Mouse (Mus musculus) liver, adult 2 months (tissue): ENCODE results near the gene Irgm2. TPM values are rescaled to one million over a fixed set of nuclear protein-coding genes. Genes with fewer than 3 reads are reported as not detected.
A peak's percentile ranks its signal among the peaks of the same experiment; 100 is the strongest.
"Not testable (repeated sequence)": the region's sequence is repeated elsewhere in the genome, so short reads cannot be mapped to it uniquely, and the experiment has no call there.

Experiments used
- DNase-seq: peaks from one replicate; pipeline ENCODE4 v3.0.0-alpha.2; 2011; ENCODE audit warnings: low read depth, low spot score; ENCODE audit errors: extremely low read depth
- H3K27ac ChIP-seq: fragments of 200-500 bp; replicated peaks from 2 replicates; pipeline ENCODE4 v1.5.1; 2012; ENCODE audit warnings: low read depth, mild to moderate bottlenecking, control low read depth, inconsistent platforms, low read length; ENCODE audit not compliant: insufficient read depth
- H3K27me3 ChIP-seq: fragments of 200-500 bp; 2 replicates; pipeline ENCODE4 v1.6.1; 2012; ENCODE audit warnings: mild to moderate bottlenecking, moderate library complexity, low read length, inconsistent platforms; ENCODE audit not compliant: control insufficient read depth, insufficient read depth
- H3K36me3 ChIP-seq: fragments of 200-500 bp; 2 replicates; pipeline ENCODE4 v1.6.1; 2012; ENCODE audit warnings: low read length, inconsistent platforms; ENCODE audit not compliant: control insufficient read depth, insufficient read depth
- H3K4me1 ChIP-seq: fragments of 200-500 bp; 2 replicates; pipeline ENCODE4 v1.6.1; 2011; ENCODE audit warnings: low read length; ENCODE audit not compliant: control insufficient read depth, insufficient read depth
- H3K4me3 ChIP-seq: fragments of 200-500 bp; 2 replicates; pipeline ENCODE4 v1.5.1; 2011; ENCODE audit warnings: low read depth, mild to moderate bottlenecking, control low read depth, low read length, moderate library complexity; ENCODE audit not compliant: insufficient read depth
- H3K79me2 ChIP-seq: fragments of 200-500 bp; 2 replicates; pipeline ENCODE4 v1.6.1; 2012; ENCODE audit warnings: inconsistent platforms, mild to moderate bottlenecking, low read length, moderate library complexity; ENCODE audit not compliant: control insufficient read depth, insufficient read depth
- H3K9ac ChIP-seq: fragments of 200-500 bp; 2 replicates; pipeline ENCODE4 v1.6.1; 2012; ENCODE audit warnings: low read depth, mild to moderate bottlenecking, control low read depth, inconsistent platforms, low read length
- CTCF ChIP-seq: fragments of 200-500 bp; IDR thresholded peaks from 2 replicates; pipeline ENCODE4 v1.5.1; 2011; ENCODE audit warnings: low read depth, low read length, control low read depth
- POLR2A ChIP-seq: fragments of 200-500 bp; IDR thresholded peaks from 2 replicates; pipeline ENCODE4 v1.6.1; 2011; ENCODE audit warnings: low read length, control low read depth; ENCODE audit not compliant: insufficient read depth; ENCODE audit errors: extremely low read depth
- WGBS: fragments of 180-500 bp; shearing (Covaris S2); methylation state at CpG from one replicate; pipeline ENCODE4 v1.1.7; 2018; 5-methylcytosine and 5-hydroxymethylcytosine counted together
- polyA plus RNA-seq: library from polyadenylated mRNA; depleted of rRNA; stranded (reverse); fragments of >200 nt; gene quantifications from 2 replicates; pipeline ENCODE4 v1.2.3, GENCODE M21; 2012
- total RNA-seq: library from RNA; depleted of rRNA; stranded (reverse); fragments of >200 nt; gene quantifications from 2 replicates; pipeline ENCODE4 v1.2.3, GENCODE M21; 2014

Irgm2 gene
- total and polyA plus RNA-seq, 2 experiments = 21.8 to 40.8 TPM

DNA sequence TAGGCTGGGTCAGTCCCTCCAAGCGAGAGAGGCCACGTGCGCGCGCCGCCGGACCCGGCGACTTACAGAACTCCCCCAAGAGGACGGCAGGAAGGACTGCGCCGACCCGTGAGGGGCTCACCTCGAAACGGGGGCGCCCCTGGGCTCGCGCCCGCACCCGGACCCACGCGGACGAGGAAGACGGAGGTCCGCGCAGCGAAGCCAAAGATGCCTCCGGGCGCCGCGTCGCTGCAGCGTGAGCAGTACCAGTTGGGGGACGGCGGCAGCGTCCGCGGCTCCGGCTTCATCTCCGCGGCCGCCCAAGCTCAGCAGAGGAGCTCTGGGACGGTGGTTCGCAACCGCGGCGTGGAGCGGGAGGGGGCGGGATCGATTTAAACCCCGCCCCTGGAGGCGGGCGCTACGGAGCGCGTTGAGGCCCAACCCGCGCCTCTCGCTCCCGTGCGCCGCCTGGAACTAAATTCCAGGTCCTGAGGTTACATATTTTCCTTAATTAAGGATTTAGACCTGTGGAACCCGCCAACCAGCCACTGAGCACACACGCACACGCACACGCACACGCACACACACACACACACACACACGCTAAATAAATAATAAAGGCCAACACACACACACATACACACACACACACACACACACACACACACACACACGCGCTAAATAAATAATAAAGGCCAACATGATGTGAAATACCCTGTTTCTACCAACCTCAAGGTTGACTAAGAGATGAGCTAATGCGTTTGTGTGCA, 31.1 kb upstream of the Irgm2 start, which contains the start of gene Gemin5:
Gene Gemin5 (minus strand): TSS at position 373 of the 749 bp plus-strand sequence.
- Histone ChIP-seq H3K36me3 (peaks cover 15% of the 10 kb centered on the region), H3K9ac (peak within 1 kb of the TSS; percentile 95), H3K79me2 (peaks cover 4% of the 10 kb centered on the region; the same call in 1 of the 2 replicates), H3K4me3 (peak within 1 kb of the TSS; percentile 93), H3K27me3 (no peaks in the 10 kb centered on the region), H3K27ac (peak within 1 kb of the TSS; percentile 61), H3K4me1 (peaks cover 11% of the 10 kb centered on the region)
- WGBS = under 1% methylated on average over 71 of the region's 71 CpGs
- peak; percentile 61 for DNase-seq
- TF ChIP-seq POLR2A (peak; percentile 56; the same call in 1 of the 2 replicates), CTCF (no peak)

- H3K36me3 ChIP-seq = peaks cover 19% of the 10 kb centered on the region
- 12% methylated on average over 4 of the region's 4 CpGs for WGBS
- no peaks in the 10 kb centered on the region for H3K27me3 ChIP-seq
- peaks cover 4% of the 10 kb centered on the region; the same call in 1 of the 2 replicates for H3K79me2 ChIP-seq
- peaks cover 11% of the 10 kb centered on the region for H3K4me1 ChIP-seq
- peak; percentile 80 for DNase-seq
- H3K4me3 ChIP-seq = no peak overlapping the region
- TF ChIP-seq POLR2A = no peak
- TF ChIP-seq CTCF = no peak
- H3K9ac ChIP-seq = no peak overlapping the region
- H3K27ac ChIP-seq = peak overlapping the region; percentile 46
These were observed 29.8 kb upstream of the Irgm2 start for GRCm38 (mm10) chr11:58169666-58170065.

- H3K27me3 ChIP-seq = no peaks in the 10 kb centered on the region
- H3K4me1 ChIP-seq = peaks cover 11% of the 10 kb centered on the region
- WGBS = under 1% methylated on average over 34 of the region's 34 CpGs
- peak within 1 kb of the TSS; percentile 62 for H3K27ac ChIP-seq
- peaks cover 26% of the 10 kb centered on the region for H3K36me3 ChIP-seq
- DNase-seq = peak; percentile 88
- peak; percentile 50; the same call in 1 of the 2 replicates for TF ChIP-seq POLR2A
- no peak for TF ChIP-seq CTCF
- H3K4me3 ChIP-seq = peak within 1 kb of the TSS; percentile 68
- peaks cover 4% of the 10 kb centered on the region; the same call in 1 of the 2 replicates for H3K79me2 ChIP-seq
- peak within 1 kb of the TSS; percentile 75 for H3K9ac ChIP-seq
These were observed 27.8 kb upstream of the Irgm2 start, which contains the start of gene Mrpl22 for GRCm38 (mm10) chr11:58171459-58172091. Gene Mrpl22 (plus strand): TSS chr11:58171661.

DNA sequence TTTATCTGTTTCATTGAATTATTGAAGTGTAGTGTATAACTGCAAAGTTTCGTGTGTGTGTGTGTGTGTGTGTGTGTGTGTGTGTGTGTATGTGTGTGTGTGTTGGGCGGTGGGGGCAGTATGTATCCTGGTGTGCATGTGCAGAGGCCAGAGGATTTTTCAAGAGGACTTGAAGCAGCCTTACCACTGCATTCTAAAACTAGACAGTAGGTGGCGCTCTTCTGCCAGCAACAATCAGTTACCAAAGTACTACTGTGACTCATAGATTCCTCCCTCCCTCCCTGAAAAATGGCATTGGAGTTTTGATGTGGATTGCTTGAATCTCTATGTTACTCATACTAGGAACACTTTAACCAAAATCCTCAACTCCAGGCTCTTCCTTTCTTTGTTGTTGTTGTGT, 19.9 kb upstream of the Irgm2 start:
- 33% methylated on average over 3 of the region's 3 CpGs for WGBS
- Histone ChIP-seq H3K27ac (no peak overlapping the region), H3K79me2 (no peaks in the 10 kb centered on the region), H3K36me3 (peaks cover 24% of the 10 kb centered on the region), H3K4me3 (no peak overlapping the region), H3K4me1 (peaks cover 8% of the 10 kb centered on the region), H3K9ac (no peak overlapping the region), H3K27me3 (no peaks in the 10 kb centered on the region)
- TF ChIP-seq POLR2A (no peak), CTCF (peak; percentile 56)
- peak; percentile 85 for DNase-seq

- H3K79me2 ChIP-seq, H3K27ac ChIP-seq, H3K4me1 ChIP-seq, H3K27me3 ChIP-seq, DNase-seq, H3K4me3 ChIP-seq, H3K9ac ChIP-seq: not testable (repeated sequence)
- peaks cover 22% of the 10 kb centered on the region for H3K36me3 ChIP-seq
- 92% methylated on average over 6 of the region's 6 CpGs for WGBS
These were observed 19.4 kb upstream of the Irgm2 start for GRCm38 (mm10) chr11:58179986-58180385.

DNA sequence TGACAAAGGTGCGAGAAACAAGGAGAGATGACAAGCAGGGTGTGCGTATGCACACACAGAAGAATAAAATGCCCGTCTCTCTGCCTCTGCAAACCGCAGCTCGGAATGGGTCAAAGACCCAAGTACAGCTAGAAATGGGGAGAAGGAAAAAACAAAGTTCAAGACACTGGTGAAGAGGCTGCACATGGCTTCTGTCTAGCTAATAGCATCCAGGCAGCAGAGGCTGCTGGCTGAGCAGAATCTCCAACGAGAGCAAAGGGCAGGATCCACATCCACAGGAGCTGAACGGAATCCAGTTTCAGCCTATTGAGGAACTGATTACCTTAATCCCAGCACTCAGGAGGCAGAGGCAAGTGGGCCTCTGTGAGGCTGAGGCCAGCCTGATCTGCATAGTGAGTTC, 18.7 kb upstream of the Irgm2 start:
- Histone ChIP-seq H3K27ac (no peak overlapping the region), H3K79me2 (no peaks in the 10 kb centered on the region), H3K4me3 (no peak overlapping the region), H3K4me1 (peaks cover 8% of the 10 kb centered on the region), H3K9ac (no peak overlapping the region), H3K27me3 (no peaks in the 10 kb centered on the region), H3K36me3 (peaks cover 15% of the 10 kb centered on the region)
- TF ChIP-seq CTCF (no peak), POLR2A (no peak)
- no peak for DNase-seq
- 89% methylated on average over 7 of the region's 7 CpGs for WGBS
